Mouse (Mus musculus): Measurements from ENCODE around the gene Dlgap4.

Gene Dlgap4

DNA sequence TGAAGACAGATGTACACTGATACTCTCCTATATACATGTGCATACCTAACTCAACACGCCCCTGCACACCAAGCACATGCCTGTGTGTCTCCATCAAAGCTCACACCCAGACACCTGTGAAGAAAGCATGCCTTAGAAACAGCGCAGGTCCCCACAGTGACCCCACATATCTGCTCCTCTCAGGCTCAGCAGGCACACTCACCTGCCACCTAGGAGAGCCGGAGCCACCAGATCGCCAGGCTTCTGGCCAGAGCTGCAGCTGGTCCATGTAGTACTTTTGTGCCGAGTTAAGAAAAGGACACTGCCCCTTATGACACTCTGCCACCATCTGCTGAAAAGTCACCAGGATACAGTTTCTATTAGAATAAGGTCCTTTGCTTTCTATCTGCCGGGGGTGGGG, 103.2 kb downstream of the Dlgap4 start:
- no peak for DNase-seq (ENCODE audit: low spot score in 2 of 2)

GRCm38 (mm10) chr2:156717320-156718281, 104.1 kb downstream of the Dlgap4 start:
- DNase-seq (ENCODE audit: low spot score in 2 of 2), result no peak

- no peak for DNase-seq (ENCODE audit: low spot score in 2 of 2)
Observed at GRCm38 (mm10) chr2:156718793-156719192, 105.3 kb downstream of the Dlgap4 start.

GRCm38 (mm10) chr2:156719549-156720312, 106.2 kb downstream of the Dlgap4 start:
- no peak for DNase-seq (ENCODE audit: low spot score in 2 of 2)

GRCm38 (mm10) chr2:156720313-156720674, 106.8 kb downstream of the Dlgap4 start:
- peak in 1 of 2 experiments; percentile 31 for DNase-seq (ENCODE audit: low spot score in 2 of 2)

GRCm38 (mm10) chr2:156720675-156721553, 107.4 kb downstream of the Dlgap4 start:
- DNase-seq (ENCODE audit: low spot score in 2 of 2), result peak; percentile 95 to 96

DNA sequence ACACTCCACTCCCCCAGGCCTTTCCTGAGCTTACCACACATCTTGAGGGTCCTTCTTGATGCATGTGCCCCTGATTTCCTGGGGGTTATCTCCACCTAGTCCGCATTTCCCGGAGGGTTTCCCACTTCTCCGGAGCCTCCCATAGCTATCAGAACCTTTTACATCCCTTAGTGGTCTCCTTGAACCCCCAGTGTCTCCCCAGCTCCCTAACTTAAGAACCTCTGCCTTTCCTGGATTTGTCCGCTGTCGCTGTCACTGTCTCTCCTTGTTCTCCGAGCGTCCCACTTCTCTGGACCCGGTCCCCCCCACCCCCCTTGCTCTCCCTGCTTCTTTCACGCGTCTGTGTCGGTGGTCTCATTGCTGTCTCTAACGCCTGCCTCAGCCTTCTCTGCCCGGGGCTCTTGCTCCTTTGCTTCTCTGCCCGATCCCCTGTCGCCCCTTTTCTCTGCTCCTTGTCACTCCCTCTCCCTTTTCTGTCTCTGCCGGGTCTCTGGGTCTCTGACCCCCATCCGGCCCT, 108.1 kb downstream of the Dlgap4 start:
- no peak for DNase-seq (ENCODE audit: low spot score in 2 of 2)

DNA sequence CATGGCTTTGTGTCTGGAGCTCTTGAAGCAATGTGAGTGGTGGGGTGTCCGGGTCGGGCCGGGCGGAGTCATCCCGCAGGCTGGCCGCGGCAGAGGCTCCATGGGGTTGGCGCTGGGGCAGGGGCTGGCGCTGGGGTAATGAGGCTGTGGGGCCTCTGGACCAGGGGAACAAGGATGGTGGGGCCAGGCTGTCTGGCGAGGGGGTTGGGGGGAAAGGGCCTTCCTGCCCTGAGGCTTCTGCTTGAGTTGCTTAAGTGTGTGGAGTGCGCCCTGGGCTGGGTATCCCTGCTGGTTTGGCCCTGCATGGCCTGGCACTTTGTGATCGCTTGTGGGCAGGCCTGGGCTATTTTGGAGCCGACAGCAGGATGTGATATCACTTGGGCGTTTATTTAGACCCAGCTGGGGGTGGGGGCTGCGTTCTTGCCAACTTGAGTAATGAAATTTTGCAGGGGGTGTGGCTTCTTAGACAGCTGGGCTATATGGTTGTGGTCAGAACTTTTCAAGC, 108.6 kb downstream of the Dlgap4 start:
- DNase-seq (ENCODE audit: low spot score in 2 of 2), result peak; percentile 47 to 73

DNA sequence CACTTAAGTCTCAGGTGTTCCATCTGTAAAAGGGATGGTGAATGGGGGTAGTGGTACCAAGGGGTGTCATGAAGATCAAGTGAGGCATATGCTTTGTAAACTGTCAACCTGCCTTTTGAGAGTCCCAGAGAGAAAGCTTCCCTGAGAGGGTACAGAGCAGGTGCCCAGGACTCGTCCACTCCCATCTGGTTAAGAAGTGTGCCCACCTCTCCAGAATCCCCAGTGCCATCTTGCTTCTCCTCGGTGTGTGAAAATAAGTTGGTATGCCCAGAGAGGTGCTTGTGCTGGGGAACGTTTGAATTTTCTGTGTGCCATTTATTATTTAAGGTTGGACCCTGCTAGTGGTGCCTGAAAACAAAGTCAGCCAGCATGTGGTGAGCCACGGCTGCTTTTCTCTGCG, 109.2 kb downstream of the Dlgap4 start:
- DNase-seq (ENCODE audit: low spot score in 2 of 2), result no peak

GRCm38 (mm10) chr2:156723899-156724523, 110.5 kb downstream of the Dlgap4 start:
- no peak for DNase-seq (ENCODE audit: low spot score in 2 of 2)

DNA sequence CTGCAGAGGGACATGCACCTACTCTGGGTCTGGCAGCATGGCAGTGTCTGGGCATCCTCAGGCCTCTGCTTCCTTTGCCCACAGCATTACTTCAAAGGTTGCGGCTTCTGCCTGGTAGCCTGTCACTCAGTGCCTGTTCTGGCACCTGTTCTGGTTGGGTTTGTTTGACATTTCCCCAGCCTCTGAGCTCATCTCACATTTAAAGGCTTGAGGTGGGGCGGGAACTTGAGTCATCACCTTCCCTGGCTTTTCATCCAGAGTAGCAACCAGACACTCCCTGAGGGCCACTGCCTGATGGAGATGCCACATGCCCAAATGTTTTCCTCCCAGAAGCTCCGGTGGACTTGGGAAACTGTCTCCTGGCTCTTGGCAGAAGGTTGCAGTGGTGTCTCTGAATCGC, 111.4 kb downstream of the Dlgap4 start:
- DNase-seq (ENCODE audit: low spot score in 2 of 2), result no peak

DNA sequence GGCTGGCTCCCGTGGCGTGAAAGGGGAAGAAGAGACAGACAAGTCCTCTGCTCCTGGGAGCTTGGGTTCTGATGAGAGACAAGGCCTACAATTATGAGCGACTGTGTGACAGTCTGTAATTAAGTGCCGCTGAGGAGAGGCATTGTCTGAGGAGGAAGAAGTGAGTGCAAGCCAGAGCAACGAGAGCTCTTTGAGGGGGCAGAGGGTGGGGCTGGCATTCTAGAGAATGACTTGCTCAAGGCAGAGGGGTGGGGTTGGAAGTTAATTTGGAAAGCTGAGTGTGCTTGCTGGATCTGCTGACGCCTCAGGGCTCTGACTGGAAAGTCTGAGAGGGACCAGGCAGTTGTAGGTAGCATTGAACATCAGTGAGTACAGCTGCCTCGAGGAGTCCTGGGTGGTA, 112.8 kb downstream of the Dlgap4 start:
- no peak for DNase-seq (ENCODE audit: low spot score in 2 of 2)

DNA sequence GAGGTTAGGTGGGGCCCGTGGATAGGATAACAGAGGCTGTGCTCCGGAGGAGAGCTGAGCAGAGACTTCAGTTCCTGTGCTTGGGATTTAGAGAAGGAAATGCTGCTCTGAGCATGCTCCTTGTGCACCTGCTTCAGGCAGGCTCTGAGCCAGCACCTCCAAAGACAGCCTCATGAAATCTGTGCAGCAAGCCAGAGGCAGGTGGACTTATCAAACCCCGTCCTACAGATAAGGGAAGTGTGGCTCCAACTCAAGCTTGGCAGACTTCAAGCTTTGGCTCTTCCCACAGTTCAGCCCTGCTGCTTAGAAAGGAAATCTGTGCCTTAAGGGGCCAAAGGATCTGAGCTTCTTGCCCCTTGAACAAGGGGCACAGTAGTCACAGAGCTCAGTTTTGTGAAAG, 113.4 kb downstream of the Dlgap4 start:
- DNase-seq (ENCODE audit: low spot score in 2 of 2), result no peak

GRCm38 (mm10) chr2:156729537-156730469, 116.3 kb downstream of the Dlgap4 start:
- DNase-seq (ENCODE audit: low spot score in 2 of 2), result no peak

DNA sequence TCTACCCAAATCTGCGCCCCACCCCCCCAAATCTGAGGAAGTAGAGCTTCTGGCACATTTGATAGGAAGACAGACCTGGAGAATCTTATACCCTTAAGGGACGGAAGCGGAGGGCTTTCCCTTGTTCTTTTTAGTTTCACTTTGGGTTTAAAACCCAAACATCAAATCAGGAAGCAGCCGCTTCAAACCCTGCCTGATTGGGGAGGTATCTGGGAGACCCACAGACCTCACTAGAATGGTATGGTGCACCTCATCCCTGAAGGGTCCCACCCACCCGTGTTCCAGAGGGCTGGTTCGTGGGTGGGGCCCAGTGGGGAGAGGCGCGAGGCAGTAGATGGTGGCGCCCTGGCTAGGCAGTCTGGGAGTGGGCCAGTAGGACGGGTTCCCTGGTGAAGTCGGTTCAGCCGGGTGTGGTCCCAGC, 117.0 kb downstream of the Dlgap4 start:
- peak in 1 of 2 experiments; percentile 28 for DNase-seq (ENCODE audit: low spot score in 2 of 2)

- DNase-seq (ENCODE audit: low spot score in 2 of 2), result no peak
Observed at GRCm38 (mm10) chr2:156731592-156731991, 118.1 kb downstream of the Dlgap4 start.

GRCm38 (mm10) chr2:156732109-156732508, 118.6 kb downstream of the Dlgap4 start:
- peak; percentile 66 to 80 for DNase-seq (ENCODE audit: low spot score in 2 of 2)

GRCm38 (mm10) chr2:156735761-156736335, 122.3 kb downstream of the Dlgap4 start:
- no peak for DNase-seq (ENCODE audit: low spot score in 2 of 2)

DNA sequence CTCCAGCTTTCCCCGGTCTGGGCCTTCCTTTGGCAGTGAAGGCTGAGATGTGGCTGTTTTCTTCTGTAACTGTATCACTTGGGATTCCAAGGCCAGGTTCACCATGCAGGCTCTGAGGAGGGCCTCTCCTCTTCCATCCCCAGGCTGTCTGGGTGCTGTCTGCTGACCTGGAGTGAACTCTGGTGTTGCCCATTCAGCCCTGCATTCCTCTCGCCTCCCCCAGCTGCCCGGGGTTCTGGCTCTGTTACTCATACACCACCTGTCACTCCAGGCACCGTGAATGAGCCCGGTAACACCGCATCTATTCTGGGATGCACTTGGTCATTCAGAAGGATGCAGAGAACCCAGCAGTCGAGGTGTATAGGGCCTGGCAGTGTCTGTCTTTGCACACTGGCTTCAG, 123.3 kb downstream of the Dlgap4 start:
- DNase-seq (ENCODE audit: low spot score in 2 of 2), result no peak
